Mouse (Mus musculus) liver, postnatal 0 days (tissue): ENCODE data around the gene Hspa1b.

ENCODE experiments used
- CTCF ChIP-seq: sonication (generic); IDR thresholded peaks from 2 replicates; pipeline ENCODE4 v1.5.1; 2016; ENCODE audit warnings: antibody characterized with exemption, low read depth
- EP300 ChIP-seq: IDR thresholded peaks from 2 replicates; pipeline ENCODE4 v1.6.1; 2016; ENCODE audit warnings: antibody characterized with exemption, low read depth, mild to moderate bottlenecking

GRCm38 (mm10) chr17:35003022-35003838 is 44.2 kb upstream of the Hspa1b start:
- TF ChIP-seq CTCF (no peak), EP300 (no peak)
